Mouse (Mus musculus) CD8-positive naive resting alpha-beta T cell, adult 57 days (primary cell): ENCODE data around the gene Cul1. TPM values are rescaled to one million over a fixed set of nuclear protein-coding genes. Genes with fewer than 3 reads are reported as not detected.

Source experiments
- total RNA-seq: library from RNA; stranded (reverse); gene quantifications from one replicate; pipeline ENCODE4 v1.2.4, GENCODE M21; 2023

The Cul1 gene
- 75.1 TPM for total RNA-seq

DNA sequence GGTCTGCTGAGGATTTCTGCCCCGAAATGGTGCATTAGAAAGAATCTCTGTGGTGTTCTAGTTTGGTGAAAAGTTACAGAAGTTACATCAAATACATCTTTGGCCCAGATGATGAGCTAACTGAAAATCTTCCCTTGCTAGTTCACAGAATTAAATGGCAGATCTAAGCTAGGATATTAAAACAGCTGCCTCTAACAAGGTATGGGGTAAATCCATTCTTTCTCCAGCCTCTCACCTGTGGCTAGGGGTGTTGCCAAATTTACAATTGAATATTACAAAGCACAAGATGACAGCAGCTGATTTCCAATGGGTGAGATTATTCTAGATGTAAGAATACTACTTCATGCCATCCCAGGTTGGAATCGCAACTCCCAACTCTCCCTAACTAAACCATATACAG lies at the start of gene Cul1:
Gene Cul1, plus strand, starts transcription at position 301 of the 400 bp plus-strand sequence.

Other genes starting within 250 kb of the Cul1 start
- 16.8 TPM for gene Ezh2, start 141.9 kb downstream of the Cul1 start, total RNA-seq